Mouse (Mus musculus) heart, embryonic 10.5 days (tissue): Measurements from ENCODE around the gene Serpini1. TPM values are rescaled to one million over a fixed set of nuclear protein-coding genes. Genes with fewer than 3 reads are reported as not detected.

ENCODE experiments used
- DNase-seq: peaks from one replicate; pipeline ENCODE4 v3.0.0-alpha.2; 2017; ENCODE audit warnings: low spot score
- H3K27ac ChIP-seq: fragments of 300-500 bp; sonication (generic); 2 replicates; pipeline ENCODE4 v1.5.1; 2016; ENCODE audit warnings: mild to moderate bottlenecking
- H3K27me3 ChIP-seq: fragments of 300-500 bp; sonication (generic); 2 replicates; pipeline ENCODE4 v1.6.1; 2016; ENCODE audit warnings: mild to moderate bottlenecking; ENCODE audit not compliant: poor library complexity, insufficient read depth, severe bottlenecking
- H3K36me3 ChIP-seq: fragments of 300-500 bp; sonication (generic); 2 replicates; pipeline ENCODE4 v1.6.1; 2016; ENCODE audit warnings: mild to moderate bottlenecking, moderate library complexity
- H3K4me1 ChIP-seq: fragments of 300-500 bp; sonication (generic); 2 replicates; pipeline ENCODE4 v1.6.1; 2016; ENCODE audit warnings: mild to moderate bottlenecking
- H3K4me3 ChIP-seq: fragments of 300-500 bp; sonication (generic); 2 replicates; pipeline ENCODE4 v1.5.1; 2016; ENCODE audit warnings: mild to moderate bottlenecking, moderate library complexity
- H3K9me3 ChIP-seq: fragments of 300-500 bp; sonication (generic); 2 replicates; pipeline ENCODE4 v1.6.1; 2016; ENCODE audit warnings: mild to moderate bottlenecking, moderate library complexity
- WGBS: fragments of 180-500 bp; shearing (Covaris S2); methylation state at CpG from one replicate; pipeline ENCODE4 v1.1.7; 2016; 5-methylcytosine and 5-hydroxymethylcytosine counted together
- polyA plus RNA-seq: library from polyadenylated mRNA; unstranded; fragments of >200 nt; fragmentation: Nextera tagmentation; extraction: Ambion mirVana; gene quantifications from 2 replicates; pipeline ENCODE4 v1.2.1, GENCODE M21; 2016

Gene Serpini1
- polyA plus RNA-seq, 1 experiment from 2014 or later: 1.3 TPM

DNA sequence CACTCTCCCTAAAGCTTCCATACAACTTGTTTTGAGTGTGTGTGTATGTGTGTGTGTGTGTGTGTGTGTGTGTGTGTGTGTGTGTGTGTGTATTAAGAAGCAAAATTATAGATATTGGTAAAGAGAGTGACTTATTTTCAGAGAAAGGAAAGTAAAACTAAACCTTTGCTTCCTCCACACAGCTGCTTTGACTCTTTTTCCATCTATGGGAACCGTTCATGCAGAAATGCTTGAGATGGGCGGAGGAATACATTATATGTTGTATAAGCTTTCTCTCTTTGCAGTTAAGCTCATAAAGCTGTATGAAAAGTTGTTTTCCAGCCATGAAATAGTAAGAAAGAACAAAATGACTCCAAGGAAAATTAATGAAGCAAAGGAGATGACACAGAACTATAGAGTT lies 16.7 kb downstream of the Serpini1 start:
- Histone ChIP-seq H3K9me3 (no peaks in the 10 kb centered on the region), H3K4me3 (no peak overlapping the region), H3K27ac (no peak overlapping the region), H3K27me3 (no peaks in the 10 kb centered on the region), H3K4me1 (no peaks in the 10 kb centered on the region), H3K36me3 (no peaks in the 10 kb centered on the region)
- no peak for DNase-seq
- WGBS: 75% methylated on average over 2 of the region's 2 CpGs

DNA sequence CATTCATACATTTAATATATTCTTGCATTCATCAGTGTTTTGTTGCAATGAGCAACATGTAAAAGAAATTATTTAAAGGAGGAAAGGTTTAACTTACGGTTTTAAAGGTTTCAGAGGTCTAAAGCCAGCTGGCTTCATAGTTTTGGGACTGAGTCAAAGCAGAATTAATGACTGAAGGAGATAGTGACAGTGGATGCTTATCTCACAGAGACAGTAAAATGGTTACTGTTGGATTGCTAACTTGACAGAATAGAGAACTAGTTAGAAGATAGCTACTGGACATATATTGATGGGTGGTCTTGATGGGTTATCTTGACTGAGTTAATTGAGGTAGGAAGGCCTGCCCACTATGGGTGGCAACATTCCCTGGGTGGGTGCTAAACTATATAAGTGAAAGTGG lies 18.2 kb downstream of the Serpini1 start:
- H3K27ac ChIP-seq: no peak overlapping the region
- DNase-seq: no peak
- no peak overlapping the region for H3K4me3 ChIP-seq
- WGBS: 69% methylated on average over 1 of the region's 1 CpGs
- H3K36me3 ChIP-seq: no peaks in the 10 kb centered on the region
- H3K9me3 ChIP-seq: no peaks in the 10 kb centered on the region
- no peaks in the 10 kb centered on the region for H3K27me3 ChIP-seq
- no peaks in the 10 kb centered on the region for H3K4me1 ChIP-seq

DNA sequence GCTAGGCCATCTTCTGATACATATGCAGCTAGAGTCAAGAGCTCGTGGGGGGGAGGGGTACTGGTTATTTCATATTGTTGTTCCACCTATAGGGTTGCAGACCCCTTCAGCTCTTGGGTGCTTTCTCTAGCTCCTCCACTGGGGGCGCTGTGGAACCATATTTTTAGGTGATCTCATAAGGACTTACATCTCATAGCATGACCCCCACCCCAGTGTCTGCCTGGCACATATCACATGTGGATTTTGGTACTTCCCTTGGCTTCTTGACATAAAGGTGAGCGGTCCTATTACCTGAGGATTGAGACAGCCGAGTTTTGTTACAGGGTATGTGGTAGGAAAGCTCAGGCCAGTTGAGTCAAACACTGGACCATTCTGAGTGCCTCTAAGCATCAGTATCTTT lies 22.0 kb downstream of the Serpini1 start:
- H3K27ac ChIP-seq: no peak overlapping the region
- no peaks in the 10 kb centered on the region for H3K4me1 ChIP-seq
- no peak for DNase-seq
- H3K9me3 ChIP-seq: no peaks in the 10 kb centered on the region
- 52% methylated on average over 4 of the region's 4 CpGs for WGBS
- no peaks in the 10 kb centered on the region for H3K27me3 ChIP-seq
- no peak overlapping the region for H3K4me3 ChIP-seq
- H3K36me3 ChIP-seq: no peaks in the 10 kb centered on the region

DNA sequence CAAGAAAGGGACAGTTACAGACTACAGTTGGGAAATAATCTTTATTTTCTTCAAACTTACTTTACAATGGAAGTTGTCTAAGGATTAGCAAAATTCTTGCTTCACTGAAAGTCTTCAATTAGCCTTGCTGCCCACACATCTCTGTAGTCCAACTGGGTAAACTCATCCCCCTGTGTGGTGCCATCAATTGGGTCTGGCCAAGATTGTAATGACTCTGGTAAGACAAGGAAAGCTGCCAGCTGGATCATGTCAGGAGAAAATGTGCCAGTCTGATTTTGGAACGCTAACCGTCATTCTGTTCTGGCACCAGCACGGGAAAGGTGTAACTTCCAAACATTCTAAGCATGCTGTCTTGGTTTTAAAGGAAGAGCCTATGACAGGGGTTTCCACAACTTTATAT lies 25.9 kb downstream of the Serpini1 start:
- Histone ChIP-seq H3K36me3 (no peaks in the 10 kb centered on the region), H3K9me3 (no peaks in the 10 kb centered on the region), H3K27ac (no peak overlapping the region), H3K27me3 (no peaks in the 10 kb centered on the region), H3K4me1 (no peaks in the 10 kb centered on the region), H3K4me3 (no peak overlapping the region)
- DNase-seq: no peak
- 84% methylated on average over 3 of the region's 3 CpGs for WGBS

DNA sequence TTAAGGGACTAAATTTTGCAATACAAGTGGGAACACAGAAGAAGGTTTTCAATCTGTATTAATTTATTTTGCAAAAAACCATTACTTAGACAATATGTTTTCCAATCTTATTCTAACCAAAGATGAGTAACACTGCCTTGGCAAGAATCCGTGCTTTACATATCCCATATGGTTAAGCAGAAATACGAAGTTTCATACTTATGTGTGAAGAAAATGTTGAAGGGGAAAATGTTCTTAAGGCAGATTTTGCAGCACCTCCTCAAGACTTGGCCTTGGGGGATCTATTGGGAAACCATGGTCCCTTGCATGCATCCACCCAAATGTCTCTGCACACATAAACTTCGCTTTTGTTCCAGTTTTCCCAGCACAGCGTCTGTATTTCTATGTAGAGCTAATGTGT lies 27.6 kb downstream of the Serpini1 start:
- Histone ChIP-seq H3K36me3 (no peaks in the 10 kb centered on the region), H3K4me1 (no peaks in the 10 kb centered on the region), H3K4me3 (no peak overlapping the region), H3K27me3 (no peaks in the 10 kb centered on the region), H3K27ac (no peak overlapping the region), H3K9me3 (no peaks in the 10 kb centered on the region)
- WGBS: 87% methylated on average over 4 of the region's 4 CpGs
- DNase-seq: no peak

DNA sequence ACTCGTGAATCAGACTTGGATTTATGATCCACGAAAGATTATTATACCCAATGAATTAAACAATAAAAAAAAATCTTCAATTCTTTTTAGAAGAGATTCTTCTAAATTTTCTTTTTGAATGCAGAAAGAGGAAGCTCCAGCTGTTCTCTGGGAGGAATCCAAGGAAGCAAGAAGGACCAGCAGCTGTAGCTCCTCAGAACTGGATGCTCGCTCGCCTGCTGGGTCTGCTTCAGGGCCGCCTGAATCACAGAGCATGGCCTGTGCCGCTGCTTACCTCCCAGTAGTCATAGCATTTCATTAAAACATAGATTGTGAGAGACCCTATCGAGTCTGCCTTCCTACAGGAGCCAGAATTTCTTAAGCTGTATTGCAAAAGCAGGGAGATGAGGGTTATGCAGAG lies 53.7 kb downstream of the Serpini1 start:
- H3K4me1 ChIP-seq: peaks cover 3% of the 10 kb centered on the region; the same call in 1 of the 2 replicates
- H3K36me3 ChIP-seq: no peaks in the 10 kb centered on the region
- WGBS: 82% methylated on average over 7 of the region's 7 CpGs
- H3K27ac ChIP-seq: no peak overlapping the region
- H3K4me3 ChIP-seq: no peak overlapping the region
- DNase-seq: no peak
- H3K27me3 ChIP-seq: no peaks in the 10 kb centered on the region
- H3K9me3 ChIP-seq: no peaks in the 10 kb centered on the region

DNA sequence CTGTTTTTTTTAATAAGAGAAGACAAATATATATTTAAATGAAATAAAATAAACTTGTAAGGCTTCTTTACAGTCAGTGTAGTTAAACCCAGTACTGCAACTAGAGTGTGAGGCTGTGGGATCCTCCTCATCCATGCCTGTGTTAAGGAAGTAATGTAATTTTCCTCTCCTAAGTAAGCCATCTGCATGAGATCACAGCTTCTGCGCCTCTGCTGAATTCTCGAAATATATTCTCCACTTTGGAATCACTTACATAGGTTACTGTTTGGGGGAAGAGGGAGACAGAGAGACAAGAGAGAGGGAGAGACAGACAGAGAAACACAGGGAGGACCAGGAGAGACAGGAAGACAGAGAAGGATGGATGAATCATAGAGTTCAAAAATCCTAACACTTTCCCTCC lies 67.3 kb downstream of the Serpini1 start:
- Histone ChIP-seq H3K4me3 (no peak overlapping the region), H3K36me3 (no peaks in the 10 kb centered on the region), H3K27me3 (no peaks in the 10 kb centered on the region), H3K9me3 (no peaks in the 10 kb centered on the region), H3K27ac (no peak overlapping the region), H3K4me1 (no peaks in the 10 kb centered on the region)
- WGBS: 91% methylated on average over 2 of the region's 2 CpGs
- no peak for DNase-seq

DNA sequence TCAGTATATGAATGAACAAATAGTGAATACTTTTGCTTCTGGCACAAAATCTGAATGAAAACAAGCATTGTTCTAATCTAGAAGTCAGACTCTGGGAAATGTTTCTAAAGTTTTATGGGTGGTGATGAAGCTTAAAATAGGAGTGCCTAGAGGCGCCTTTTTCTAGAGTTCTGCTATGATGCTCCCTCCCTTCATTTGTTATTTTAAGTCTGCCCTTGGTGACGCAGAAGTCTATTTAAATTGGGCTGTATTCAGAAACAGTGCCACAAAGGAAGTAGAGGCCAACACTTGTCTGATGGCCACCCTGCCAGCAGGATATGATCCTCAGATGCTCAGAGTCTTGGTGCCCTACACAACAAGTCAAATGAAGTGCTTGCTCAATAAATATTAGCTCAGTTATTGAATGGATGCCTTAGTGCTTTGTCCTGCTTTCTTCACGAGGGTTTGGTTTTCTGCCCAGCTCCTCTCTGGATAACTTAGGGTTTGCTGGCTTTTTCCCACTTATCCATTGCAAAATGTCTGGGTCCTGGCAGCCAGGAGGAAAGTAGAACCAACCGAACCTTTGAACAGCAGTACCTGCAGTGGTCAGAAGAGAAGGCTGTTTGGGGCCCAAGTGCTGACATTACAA lies 73.8 kb downstream of the Serpini1 start:
- H3K27ac ChIP-seq: no peak overlapping the region

DNA sequence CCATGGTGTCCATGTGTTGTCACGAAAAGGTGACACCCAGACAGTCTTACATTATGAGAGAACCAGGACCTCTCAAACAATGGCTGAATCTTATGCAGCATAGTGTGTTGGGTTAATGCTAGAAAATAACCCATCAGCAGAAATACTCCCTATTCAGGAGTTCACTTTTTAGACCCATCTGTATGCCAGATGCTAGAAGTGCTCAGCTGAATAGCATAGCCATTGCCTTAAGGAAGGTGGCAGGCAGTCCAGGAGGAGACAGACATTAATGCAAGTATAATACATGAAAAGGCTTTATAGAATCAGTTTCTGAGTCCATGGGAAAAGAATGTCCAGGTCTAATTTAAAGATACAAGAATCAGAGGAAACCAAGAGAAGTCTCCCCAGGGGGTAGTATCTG lies 75.9 kb downstream of the Serpini1 start:
- Histone ChIP-seq H3K4me1 (no peaks in the 10 kb centered on the region), H3K27ac (no peak overlapping the region), H3K4me3 (no peak overlapping the region), H3K27me3 (no peaks in the 10 kb centered on the region), H3K9me3 (no peaks in the 10 kb centered on the region), H3K36me3 (no peaks in the 10 kb centered on the region)
- 84% methylated on average over 1 of the region's 1 CpGs for WGBS
- DNase-seq: no peak

More for the DNA sequence above, 73.8 kb downstream of the Serpini1 start:
- WGBS: 72% methylated on average over 4 of the region's 4 CpGs
- H3K36me3 ChIP-seq: no peaks in the 10 kb centered on the region
- H3K9me3 ChIP-seq: no peaks in the 10 kb centered on the region
- DNase-seq: no peak
- H3K27me3 ChIP-seq: no peaks in the 10 kb centered on the region
- H3K4me3 ChIP-seq: no peak overlapping the region
- no peaks in the 10 kb centered on the region for H3K4me1 ChIP-seq

DNA sequence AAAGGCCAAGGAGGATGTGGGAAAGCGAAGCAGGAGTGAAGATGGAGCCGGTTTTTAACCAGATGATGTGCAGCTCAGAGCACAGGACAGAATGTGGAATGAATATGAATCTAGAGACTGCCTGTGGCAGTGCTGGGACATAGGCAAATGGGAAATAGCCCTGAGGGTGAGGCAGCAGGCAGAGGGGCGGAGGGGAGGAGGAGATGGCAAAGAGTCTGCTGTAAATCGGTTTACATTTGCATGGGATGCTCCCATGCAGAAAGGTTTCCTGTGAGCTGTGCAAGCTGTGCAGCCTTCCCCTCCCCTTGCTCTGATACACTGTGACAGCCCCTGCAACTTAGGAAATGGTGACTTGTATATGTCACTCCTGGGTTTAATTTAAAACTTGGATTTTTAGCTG lies 76.3 kb downstream of the Serpini1 start:
- 66% methylated on average over 4 of the region's 4 CpGs for WGBS
- H3K4me1 ChIP-seq: no peaks in the 10 kb centered on the region
- H3K4me3 ChIP-seq: no peak overlapping the region
- no peak for DNase-seq
- no peaks in the 10 kb centered on the region for H3K27me3 ChIP-seq
- no peaks in the 10 kb centered on the region for H3K9me3 ChIP-seq
- H3K27ac ChIP-seq: no peak overlapping the region
- H3K36me3 ChIP-seq: no peaks in the 10 kb centered on the region

DNA sequence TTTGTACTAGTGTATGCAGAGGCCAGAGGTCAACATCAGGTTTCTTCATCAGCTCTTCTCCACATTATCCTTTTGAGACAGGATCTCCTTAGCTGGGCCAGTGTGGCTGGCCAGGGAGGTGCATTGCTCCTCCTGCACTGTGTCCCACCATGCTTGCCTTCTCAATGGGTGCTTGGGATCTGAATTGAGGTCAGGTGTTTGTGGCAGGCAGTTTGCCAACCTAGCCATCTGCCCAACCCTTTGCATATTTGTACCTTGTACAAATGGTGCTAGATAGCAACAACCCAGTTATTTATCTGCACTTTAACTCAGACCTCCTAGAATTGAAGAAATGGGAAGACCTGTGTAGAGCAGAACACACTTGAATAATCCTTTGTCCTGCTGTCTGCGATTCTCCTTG lies 78.3 kb downstream of the Serpini1 start:
- no peaks in the 10 kb centered on the region for H3K36me3 ChIP-seq
- no peak overlapping the region for H3K4me3 ChIP-seq
- no peaks in the 10 kb centered on the region for H3K9me3 ChIP-seq
- 88% methylated on average over 1 of the region's 1 CpGs for WGBS
- H3K27ac ChIP-seq: no peak overlapping the region
- H3K4me1 ChIP-seq: no peaks in the 10 kb centered on the region
- H3K27me3 ChIP-seq: no peaks in the 10 kb centered on the region
- no peak for DNase-seq

DNA sequence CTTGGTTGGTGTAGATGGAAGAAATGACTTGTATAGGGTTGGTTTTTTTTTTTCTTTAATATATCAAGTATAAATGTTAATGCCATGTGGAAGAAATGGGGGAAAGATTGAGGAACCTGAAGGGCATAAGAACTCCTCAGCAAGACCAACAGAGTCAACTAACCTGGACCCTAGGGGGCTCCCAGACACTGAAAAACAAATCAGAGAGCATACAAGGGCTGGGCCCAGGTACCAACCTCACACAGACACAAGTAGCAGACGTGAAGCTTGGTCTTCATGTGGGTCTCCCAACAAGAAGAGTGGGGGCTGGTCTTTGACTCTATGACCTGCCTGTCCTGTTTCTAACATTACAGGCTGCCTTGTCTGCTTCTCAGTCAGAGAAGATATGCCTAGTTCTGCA lies 82.2 kb downstream of the Serpini1 start:
- Histone ChIP-seq H3K27me3 (no peaks in the 10 kb centered on the region), H3K4me3 (no peak overlapping the region), H3K27ac (no peak overlapping the region), H3K36me3 (no peaks in the 10 kb centered on the region), H3K4me1 (no peaks in the 10 kb centered on the region), H3K9me3 (no peaks in the 10 kb centered on the region)
- 36% methylated on average over 1 of the region's 1 CpGs for WGBS
- DNase-seq: no peak

DNA sequence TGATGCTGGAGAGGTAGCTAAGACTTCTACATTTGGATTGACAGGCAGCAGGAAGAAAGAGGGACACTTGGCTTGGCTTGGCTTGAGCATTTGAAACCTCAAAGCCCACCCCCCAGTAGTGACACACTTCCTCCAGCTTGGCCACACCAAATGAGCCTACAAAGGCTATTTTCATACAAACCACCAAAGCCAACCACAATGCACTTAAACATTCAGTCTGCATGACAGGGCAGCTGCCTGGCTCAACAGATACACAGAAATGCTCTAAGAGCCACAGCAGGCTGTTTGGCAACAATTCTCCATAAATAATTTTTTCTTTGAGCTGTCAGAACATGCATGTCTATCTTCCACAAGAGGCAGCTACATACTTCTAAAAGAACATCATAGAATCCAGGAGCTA lies 90.2 kb downstream of the Serpini1 start:
- H3K4me3 ChIP-seq: no peak overlapping the region
- no peak overlapping the region for H3K27ac ChIP-seq
- no peak for DNase-seq
- H3K9me3 ChIP-seq: no peaks in the 10 kb centered on the region
- H3K4me1 ChIP-seq: no peaks in the 10 kb centered on the region
- no peaks in the 10 kb centered on the region for H3K27me3 ChIP-seq
- no peaks in the 10 kb centered on the region for H3K36me3 ChIP-seq

DNA sequence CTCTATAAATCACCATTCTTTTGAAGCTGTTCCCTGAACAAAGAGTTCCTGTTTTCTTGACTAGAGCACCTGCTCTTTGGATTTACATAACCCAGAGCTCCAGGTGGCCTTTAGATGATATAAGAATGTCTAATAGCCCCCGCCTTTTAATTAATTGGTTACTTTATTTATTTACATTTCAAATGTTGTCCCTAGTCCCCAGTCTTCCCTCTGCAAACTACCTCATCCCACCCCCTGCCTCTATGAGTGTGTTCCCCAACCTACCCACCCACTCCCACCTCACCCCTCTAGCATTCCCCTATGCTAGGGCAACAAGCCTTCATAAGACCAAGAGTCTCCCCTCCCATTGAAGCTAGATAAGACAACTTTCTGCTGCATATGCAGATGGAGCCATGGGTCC lies 90.9 kb downstream of the Serpini1 start:
- no peak for DNase-seq
- no peaks in the 10 kb centered on the region for H3K9me3 ChIP-seq
- no peak overlapping the region for H3K4me3 ChIP-seq
- no peaks in the 10 kb centered on the region for H3K4me1 ChIP-seq
- H3K27ac ChIP-seq: no peak overlapping the region
- H3K36me3 ChIP-seq: no peaks in the 10 kb centered on the region
- 70% methylated on average over 1 of the region's 1 CpGs for WGBS
- H3K27me3 ChIP-seq: no peaks in the 10 kb centered on the region
